Comparison of ENCODE assay signal across 7 mouse cellular contexts in the genomic region with DNA sequence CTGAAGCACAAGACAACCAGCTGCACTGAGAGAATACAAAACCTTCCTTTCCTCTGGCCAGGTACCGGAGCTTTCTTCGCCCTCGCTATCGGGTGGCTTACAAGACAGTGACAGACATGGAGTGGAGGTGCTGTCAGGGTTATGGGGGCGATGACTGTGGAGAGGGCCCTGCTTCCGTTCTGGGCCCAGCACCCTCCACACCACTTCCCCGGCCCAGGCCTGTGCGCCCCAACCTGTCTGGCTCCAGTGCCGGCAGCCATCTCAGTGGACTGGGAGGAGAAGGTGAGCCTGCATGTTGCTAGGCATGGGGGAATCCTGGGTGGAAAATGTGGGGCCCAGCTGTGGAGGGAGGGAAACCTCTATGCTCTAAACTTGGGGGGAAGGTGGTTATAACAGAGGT. TPM values are rescaled to one million over a fixed set of nuclear protein-coding genes. Genes with fewer than 3 reads are reported as not detected.
DNase-seq lines count a peak whose midpoint lies in the region; ATAC-seq and TF ChIP-seq lines count a peak whose summit lies in the region.

No protein-coding gene starts in this region.

- H3K4me3 ChIP-seq in E14TG2a.4 (replicated peaks; ENCODE audit: low read length) = peak overlapping the region; percentile 49
- peak overlapping the region; percentile 57 for H3K4me3 ChIP-seq in bone marrow macrophage, adult 2 months (ENCODE audit: insufficient read depth, low read length)
- peak overlapping the region; percentile 5; the same call in 1 of the 2 replicates for H3K4me3 ChIP-seq in hindbrain, embryonic 13.5 days
- H3K4me3 ChIP-seq in midbrain, embryonic 13.5 days (replicated peaks) = no peak overlapping the region

- ATAC-seq in hindbrain, embryonic 13.5 days (ENCODE audit: low FRiP score) = peak; percentile 25
- ATAC-seq in midbrain, embryonic 13.5 days = peak; percentile 55

- no peaks in the 10 kb centered on the region for H3K9me3 ChIP-seq in E14TG2a.4 (ENCODE audit: low read length)
- H3K9me3 ChIP-seq in hindbrain, embryonic 13.5 days = no peaks in the 10 kb centered on the region
- H3K9me3 ChIP-seq in midbrain, embryonic 13.5 days = no peaks in the 10 kb centered on the region

- WGBS in hindbrain, embryonic 13.5 days = 65% methylated on average over 9 of the region's 9 CpGs
- 68% methylated on average over 9 of the region's 9 CpGs for WGBS in midbrain, embryonic 13.5 days

- TF ChIP-seq CTCF in E14TG2a.4 (conservative IDR thresholded peaks at IDR 0.05; ENCODE audit: low read length) = no peak
- TF ChIP-seq CTCF in bone marrow macrophage, adult 2 months (IDR thresholded peaks at IDR 0.05; ENCODE audit: low read depth, low read length) = no peak

- peak overlapping the region; percentile 95 for H3K27ac ChIP-seq in bone marrow macrophage, adult 2 months (ENCODE audit: insufficient read depth, low read depth, low read length)
- peak overlapping the region; percentile 55; the same call in 1 of the 2 replicates for H3K27ac ChIP-seq in hindbrain, embryonic 13.5 days
- H3K27ac ChIP-seq in midbrain, embryonic 13.5 days = 0 out of 2 replicates have a peak overlapping the region, but pooled peaks have one; percentile 40

- peaks cover 14% of the 10 kb centered on the region for H3K27me3 ChIP-seq in E14TG2a.4 (ENCODE audit: insufficient read depth, low read length)
- H3K27me3 ChIP-seq in hindbrain, embryonic 13.5 days = peaks cover 3% of the 10 kb centered on the region; the same call in 1 of the 2 replicates
- no peaks in the 10 kb centered on the region for H3K27me3 ChIP-seq in midbrain, embryonic 13.5 days

- peak overlapping the region; percentile 56; the same call in 1 of the 2 replicates for H3K9ac ChIP-seq in hindbrain, embryonic 13.5 days
- no peak overlapping the region; the same call in 1 of the 2 replicates for H3K9ac ChIP-seq in midbrain, embryonic 13.5 days (replicated peaks)

- H3K4me2 ChIP-seq in hindbrain, embryonic 13.5 days = peak overlapping the region; percentile 37
- H3K4me2 ChIP-seq in midbrain, embryonic 13.5 days (replicated peaks) = no peak overlapping the region

- DNase-seq in frontal cortex, adult 2 months (ENCODE audit: extremely low spot score in 1 of 2, low spot score in 1 of 2) = no peak
- DNase-seq in embryo, embryonic 9.5 days (ENCODE audit: extremely low spot score) = no peak
- no peak for DNase-seq in layer of hippocampus, adult 9-10 months (ENCODE audit: low spot score)

- no peak for TF ChIP-seq POLR2A in bone marrow macrophage, adult 2 months (IDR thresholded peaks at IDR 0.05; ENCODE audit: borderline replicate concordance, low read depth, low read length)

- H3K36me3 ChIP-seq in E14TG2a.4 (ENCODE audit: insufficient read depth, low read length) = no peaks in the 10 kb centered on the region
- no peaks in the 10 kb centered on the region for H3K36me3 ChIP-seq in hindbrain, embryonic 13.5 days
- no peaks in the 10 kb centered on the region for H3K36me3 ChIP-seq in midbrain, embryonic 13.5 days

- H3K4me1 ChIP-seq in E14TG2a.4 (replicated peaks; ENCODE audit: low read depth, low read length) = peaks cover 81% of the 10 kb centered on the region
- H3K4me1 ChIP-seq in bone marrow macrophage, adult 2 months (ENCODE audit: control insufficient read depth, insufficient read depth, low read length) = peaks cover 37% of the 10 kb centered on the region
- peaks cover 39% of the 10 kb centered on the region for H3K4me1 ChIP-seq in hindbrain, embryonic 13.5 days (replicated peaks)
- H3K4me1 ChIP-seq in midbrain, embryonic 13.5 days (replicated peaks) = peaks cover 32% of the 10 kb centered on the region

RNA-seq across cellular contexts. Expression of a gene that starts 2.3 kb away (rescaled TPM):
- 29.1 and 37.2 TPM in 2 replicates for polyA plus RNA-seq in bone marrow macrophage, adult 2 months (2012; ENCODE audit: insufficient read depth, insufficient read length, missing spikeins)
- 23.6 and 30.2 TPM in 2 replicates for polyA plus RNA-seq in hindbrain, embryonic 13.5 days (2015; fragmentation: Nextera tagmentation; extraction: Ambion mirVana)
- 14.1 and 16.6 TPM in 2 replicates for polyA plus RNA-seq in midbrain, embryonic 13.5 days (2015; fragmentation: Nextera tagmentation; extraction: Ambion mirVana)
- polyA plus RNA-seq in frontal cortex, adult 2 months (2012; rRNA removed) = 4.2 and 4.7 TPM in 2 replicates

RNA-seq across cellular contexts. Expression of a gene that starts 5.8 kb away (rescaled TPM):
- polyA plus RNA-seq in bone marrow macrophage, adult 2 months (2012; ENCODE audit: insufficient read depth, insufficient read length, missing spikeins) = 29.8 and 38.9 TPM in 2 replicates
- 8.7 and 9.1 TPM in 2 replicates for polyA plus RNA-seq in hindbrain, embryonic 13.5 days (2015; fragmentation: Nextera tagmentation; extraction: Ambion mirVana)
- 5.6 and 6.8 TPM in 2 replicates for polyA plus RNA-seq in midbrain, embryonic 13.5 days (2015; fragmentation: Nextera tagmentation; extraction: Ambion mirVana)
- 28.4 and 30.6 TPM in 2 replicates for polyA plus RNA-seq in frontal cortex, adult 2 months (2012; rRNA removed)

RNA-seq across cellular contexts. Expression of a gene that starts 7.9 kb away (rescaled TPM):
- polyA plus RNA-seq in bone marrow macrophage, adult 2 months (2012; ENCODE audit: insufficient read depth, insufficient read length, missing spikeins) = 317 and 358 TPM in 2 replicates
- polyA plus RNA-seq in hindbrain, embryonic 13.5 days (2015; fragmentation: Nextera tagmentation; extraction: Ambion mirVana) = 272 and 289 TPM in 2 replicates
- polyA plus RNA-seq in midbrain, embryonic 13.5 days (2015; fragmentation: Nextera tagmentation; extraction: Ambion mirVana) = 270 and 306 TPM in 2 replicates
- 158 and 207 TPM in 2 replicates for polyA plus RNA-seq in frontal cortex, adult 2 months (2012; rRNA removed)

RNA-seq across cellular contexts. Expression of a gene that starts 27.0 kb away (rescaled TPM):
- polyA plus RNA-seq in bone marrow macrophage, adult 2 months (2012; ENCODE audit: insufficient read depth, insufficient read length, missing spikeins) = 5.8 and 6.5 TPM in 2 replicates
- 23.6 and 24.8 TPM in 2 replicates for polyA plus RNA-seq in hindbrain, embryonic 13.5 days (2015; fragmentation: Nextera tagmentation; extraction: Ambion mirVana)
- polyA plus RNA-seq in midbrain, embryonic 13.5 days (2015; fragmentation: Nextera tagmentation; extraction: Ambion mirVana) = 23.3 and 29.2 TPM in 2 replicates
- 24.2 and 25.4 TPM in 2 replicates for polyA plus RNA-seq in frontal cortex, adult 2 months (2012; rRNA removed)

RNA-seq across cellular contexts. Expression of a gene that starts 29.9 kb away (rescaled TPM):
- polyA plus RNA-seq in bone marrow macrophage, adult 2 months (2012; ENCODE audit: insufficient read depth, insufficient read length, missing spikeins) = not detected in 2 replicates
- 30.3 and 34.1 TPM in 2 replicates for polyA plus RNA-seq in hindbrain, embryonic 13.5 days (2015; fragmentation: Nextera tagmentation; extraction: Ambion mirVana)
- polyA plus RNA-seq in midbrain, embryonic 13.5 days (2015; fragmentation: Nextera tagmentation; extraction: Ambion mirVana) = 23.0 TPM in 2 replicates
- polyA plus RNA-seq in frontal cortex, adult 2 months (2012; rRNA removed) = 25.6 and 39.1 TPM in 2 replicates

Comparison
In these comparisons a context has a peak if more than half of its experiments do, and no peak if none do; other contexts are left out.
1. H3K27ac ChIP-seq: peak in every context shown above with its lines; median percentile 95 in bone marrow macrophage, adult 2 months; 55 in hindbrain, embryonic 13.5 days; 40 in midbrain, embryonic 13.5 days.